Mouse (Mus musculus) adipocyte (in vitro differentiated cells): ENCODE results near the gene E130114P18Rik.

ENCODE experiments used
- DNase-seq: peaks from one replicate; pipeline ENCODE4 v3.0.0-alpha.2; 2016; ENCODE audit warnings: low spot score

E130114P18Rik gene

GRCm38 (mm10) chr4:97532072-97532471 lies 245.8 kb downstream of the E130114P18Rik start:
- DNase-seq = no peak

GRCm38 (mm10) chr4:97528517-97528916 lies 249.4 kb downstream of the E130114P18Rik start:
- no peak for DNase-seq
